Mouse (Mus musculus) stomach, postnatal 0 days (tissue): ENCODE data around the gene Acaca.

Source experiments
- CTCF ChIP-seq: IDR thresholded peaks from 2 replicates; pipeline ENCODE4 v1.5.1; 2016; ENCODE audit warnings: antibody characterized with exemption, low read depth, mild to moderate bottlenecking, moderate library complexity
- EP300 ChIP-seq: optimal IDR thresholded peaks from 2 replicates; pipeline ENCODE3; 2016; ENCODE audit warnings: antibody characterized with exemption

GRCm38 (mm10) chr11:84290781-84291180 lies 161.3 kb downstream of the Acaca start:
- no peak for TF ChIP-seq EP300
- TF ChIP-seq CTCF, result no peak
